Mouse (Mus musculus) bone marrow macrophage, adult 2 months (primary cell): ENCODE measurements around the gene Ttc7b.

Experiments
- CTCF ChIP-seq: IDR thresholded peaks from 2 replicates; pipeline ENCODE4 v1.5.1; 2012; ENCODE audit warnings: low read depth, mild to moderate bottlenecking, low read length, moderate library complexity
- POLR2A ChIP-seq: IDR thresholded peaks from 2 replicates; pipeline ENCODE4 v1.6.1; 2012; ENCODE audit warnings: mild to moderate bottlenecking, low read depth, low read length, borderline replicate concordance

DNA sequence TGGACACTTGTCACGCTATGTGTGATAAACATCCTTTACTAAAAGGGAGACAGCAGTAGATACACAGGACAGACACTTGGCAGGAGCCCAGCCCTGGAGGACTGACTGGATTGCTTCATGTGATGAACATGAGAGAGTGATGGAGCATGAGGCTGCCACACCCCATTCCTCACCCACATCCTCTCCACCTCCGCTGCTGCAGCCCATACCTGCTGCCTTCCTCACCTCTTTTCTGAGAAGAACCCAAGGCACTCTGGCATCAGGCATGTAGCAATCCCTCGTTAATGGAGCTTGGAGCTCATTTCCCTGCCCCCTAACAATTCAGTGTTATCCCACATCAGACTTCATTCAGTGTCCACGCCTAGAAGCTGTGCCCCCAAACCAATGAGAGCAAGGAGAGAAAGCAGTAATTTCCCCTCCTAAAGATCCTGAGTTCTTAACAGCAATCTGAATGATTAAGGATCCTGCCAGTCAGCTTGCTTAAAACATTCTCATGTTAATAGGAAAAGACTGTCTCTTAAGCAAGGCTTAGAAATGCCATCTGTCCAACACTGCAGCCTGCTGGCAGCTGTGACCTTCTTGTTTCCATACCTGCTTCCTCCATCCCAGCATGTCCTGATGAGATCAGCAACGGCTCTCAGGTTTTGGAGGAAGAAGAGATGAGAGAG is 183.1 kb downstream of the Ttc7b start:
- TF ChIP-seq POLR2A = no peak
- TF ChIP-seq CTCF = no peak
